Mouse (Mus musculus) CD4-positive naive resting alpha-beta T cell, adult 76 days (primary cell): ENCODE measurements around the gene Hoxc12. TPM values are rescaled to one million over a fixed set of nuclear protein-coding genes. Genes with fewer than 3 reads are reported as not detected.

Experiments
- total RNA-seq: library from RNA; stranded (reverse); gene quantifications from one replicate; pipeline ENCODE4 v1.2.4, GENCODE M21; 2023

Hoxc12 gene
- not detected for total RNA-seq

GRCm38 (mm10) chr15:102936279-102936972, at the start of gene Hoxc12:
Gene Hoxc12, plus strand, starts transcription at chr15:102936757.

GRCm38 (mm10) chr15:102921053-102922011, 15.2 kb upstream of the Hoxc12 start, which contains the start of gene Hoxc13:
Gene Hoxc13, plus strand, starts transcription at chr15:102921103.

GRCm38 (mm10) chr15:102954192-102955006, 17.8 kb downstream of the Hoxc12 start, which contains the start of gene Hoxc11:
Gene Hoxc11, plus strand, starts transcription at chr15:102954427.

GRCm38 (mm10) chr15:102966776-102967311, 30.3 kb downstream of the Hoxc12 start, which contains the start of gene Hoxc10:
Gene Hoxc10, plus strand, starts transcription at chr15:102966796.

GRCm38 (mm10) chr15:102967312-102967510, 30.7 kb downstream of the Hoxc12 start, which contains the start of gene Hoxc5:
Gene Hoxc5, plus strand, starts transcription at chr15:102967443.

GRCm38 (mm10) chr15:102976171-102976570, 39.6 kb downstream of the Hoxc12 start, which contains the start of gene Hoxc9:
Gene Hoxc9, plus strand, starts transcription at chr15:102976439.

Other genes with a start within 250 kb of the Hoxc12 start
- 41.9 TPM for gene Calcoco1, start 214.6 kb upstream of the Hoxc12 start, total RNA-seq
- not detected for gene Hoxc13, start 15.7 kb upstream of the Hoxc12 start, total RNA-seq
- not detected for gene Hoxc11, start 17.7 kb downstream of the Hoxc12 start, total RNA-seq
- not detected for gene Hoxc10, start 30.0 kb downstream of the Hoxc12 start, total RNA-seq
- gene Hoxc5, start 30.7 kb downstream of the Hoxc12 start, total RNA-seq: not detected
- gene Hoxc9, start 39.7 kb downstream of the Hoxc12 start, total RNA-seq: not detected
- not detected for gene Hoxc8, start 53.9 kb downstream of the Hoxc12 start, total RNA-seq
- not detected for gene Hoxc6, start 61.5 kb downstream of the Hoxc12 start, total RNA-seq
- not detected for gene Hoxc4, start 82.2 kb downstream of the Hoxc12 start, total RNA-seq
- gene Smug1, start 230.3 kb downstream of the Hoxc12 start, total RNA-seq: 6.0 TPM